Mouse (Mus musculus) limb, embryonic 10.5 days (tissue): Measurements from ENCODE around the gene Gli2. TPM values are rescaled to one million over a fixed set of nuclear protein-coding genes. Genes with fewer than 3 reads are reported as not detected.

Source experiments
- DNase-seq: peaks from one replicate; pipeline ENCODE4 v3.0.0-alpha.2; 2017; ENCODE audit warnings: low spot score
- H3K27ac ChIP-seq: fragments of 300-500 bp; sonication (generic); 2 replicates; pipeline ENCODE4 v1.5.1; 2016; ENCODE audit warnings: mild to moderate bottlenecking
- H3K27me3 ChIP-seq: fragments of 300-500 bp; sonication (generic); 2 replicates; pipeline ENCODE4 v1.6.1; 2016; ENCODE audit warnings: low read depth, mild to moderate bottlenecking; ENCODE audit not compliant: poor library complexity, severe bottlenecking
- H3K36me3 ChIP-seq: fragments of 300-500 bp; sonication (generic); 2 replicates; pipeline ENCODE4 v1.6.1; 2016; ENCODE audit warnings: mild to moderate bottlenecking, moderate library complexity
- H3K4me1 ChIP-seq: fragments of 300-500 bp; sonication (generic); 2 replicates; pipeline ENCODE4 v1.6.1; 2016
- H3K4me3 ChIP-seq: fragments of 300-500 bp; sonication (generic); 2 replicates; pipeline ENCODE4 v1.5.1; 2016; ENCODE audit warnings: mild to moderate bottlenecking, moderate library complexity
- H3K9me3 ChIP-seq: fragments of 300-500 bp; sonication (generic); replicated peaks from 2 replicates; pipeline ENCODE4 v1.6.1; 2016; ENCODE audit warnings: mild to moderate bottlenecking
- WGBS: fragments of 180-500 bp; shearing (Covaris S2); methylation state at CpG from one replicate; pipeline ENCODE4 v1.1.7; 2016; 5-methylcytosine and 5-hydroxymethylcytosine counted together
- polyA plus RNA-seq: library from polyadenylated mRNA; unstranded; fragments of >200 nt; fragmentation: Nextera tagmentation; extraction: Ambion mirVana; gene quantifications from 2 replicates; pipeline ENCODE4 v1.2.1, GENCODE M21; 2016

The Gli2 gene
- polyA plus RNA-seq, 1 experiment from 2014 or later: 17.5 TPM

DNA sequence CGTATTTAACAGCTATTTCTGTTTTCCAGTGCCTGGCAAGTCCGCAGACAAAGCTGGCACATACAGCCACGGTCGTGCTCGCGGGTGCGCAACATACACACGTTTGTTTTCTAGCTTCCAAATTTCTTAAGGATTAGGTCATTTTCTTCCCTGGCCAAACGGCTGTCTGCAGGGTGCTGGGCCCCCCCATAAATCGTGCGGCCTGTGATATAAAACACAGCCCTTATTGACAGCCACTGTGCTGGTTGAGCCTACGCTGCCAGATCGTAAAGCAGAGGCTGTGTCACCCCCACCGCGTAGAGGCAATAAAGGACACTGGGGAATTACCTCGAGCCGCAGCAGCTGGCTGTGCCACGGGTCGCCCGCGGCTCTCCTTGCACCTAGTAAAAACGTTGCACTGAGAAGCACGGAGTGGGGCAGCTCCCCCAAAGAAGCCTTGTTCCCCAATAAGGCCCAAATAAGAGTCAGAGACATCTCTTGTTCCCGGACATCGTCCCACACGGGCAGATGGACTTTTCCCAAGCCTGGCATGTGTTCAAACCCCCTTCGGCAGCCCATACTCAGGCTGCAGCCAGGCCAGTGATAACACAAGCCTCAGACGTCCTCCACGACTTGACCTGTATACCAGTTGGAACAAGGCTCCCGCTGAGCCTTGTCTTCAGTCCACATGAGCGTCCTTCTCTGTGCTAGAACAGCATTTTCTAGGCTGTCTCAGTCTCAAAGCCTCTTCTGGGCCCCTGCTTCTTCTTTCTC, 227.8 kb downstream of the Gli2 start:
- Histone ChIP-seq H3K27me3 (no peaks in the 10 kb centered on the region), H3K4me3 (peak overlapping the region; percentile 15), H3K27ac (peak overlapping the region; percentile 80), H3K4me1 (peaks cover 48% of the 10 kb centered on the region), H3K9me3 (no peaks in the 10 kb centered on the region), H3K36me3 (no peaks in the 10 kb centered on the region)
- WGBS: 29% methylated on average over 31 of the region's 31 CpGs
- DNase-seq: peak; percentile 79

DNA sequence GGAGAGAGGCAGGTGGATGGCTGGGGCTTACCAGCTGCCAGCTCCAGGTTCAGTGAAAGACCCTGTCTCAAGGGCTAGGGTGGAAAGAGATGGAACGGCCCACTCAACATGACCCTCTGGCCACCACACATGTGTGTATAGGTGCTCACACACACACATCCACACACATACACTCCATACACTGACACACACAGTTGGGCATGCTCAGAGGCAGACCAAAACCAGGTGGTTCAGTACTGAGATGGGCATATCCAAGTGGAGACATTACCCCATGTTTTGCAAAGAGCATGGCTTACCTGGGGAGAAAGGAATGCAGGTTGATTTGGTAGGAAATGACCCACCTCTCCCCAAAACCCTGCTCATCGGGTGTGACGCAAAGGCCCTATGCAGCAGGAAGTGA, 228.4 kb downstream of the Gli2 start:
- Histone ChIP-seq H3K27me3 (no peaks in the 10 kb centered on the region), H3K4me3 (peak overlapping the region; percentile 15; the same call in 1 of the 2 replicates), H3K27ac (peak overlapping the region; percentile 80), H3K9me3 (no peaks in the 10 kb centered on the region), H3K4me1 (peaks cover 48% of the 10 kb centered on the region), H3K36me3 (no peaks in the 10 kb centered on the region)
- 53% methylated on average over 3 of the region's 3 CpGs for WGBS
- no peak for DNase-seq

DNA sequence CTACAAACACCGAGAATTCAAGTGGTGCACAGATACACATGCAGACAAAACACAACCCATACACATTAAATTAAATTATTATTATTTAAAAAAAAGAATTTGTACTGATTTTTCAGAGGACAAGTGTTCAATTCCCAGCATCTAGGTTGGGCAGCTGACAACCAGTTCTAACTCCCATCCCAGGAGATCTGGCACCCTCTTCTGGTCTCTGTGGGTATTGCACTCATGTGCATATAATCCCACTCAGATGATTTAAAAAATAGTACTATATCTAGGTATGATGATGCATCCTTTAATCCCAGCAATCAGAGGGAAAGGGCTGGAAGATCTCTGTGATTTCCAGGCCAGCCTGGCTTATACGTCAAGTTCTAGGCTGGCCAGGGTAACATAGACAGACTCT, 231.2 kb downstream of the Gli2 start:
- H3K4me1 ChIP-seq: peaks cover 39% of the 10 kb centered on the region
- WGBS: 92% methylated on average over 2 of the region's 2 CpGs
- no peak for DNase-seq
- H3K4me3 ChIP-seq: no peak overlapping the region
- no peak overlapping the region for H3K27ac ChIP-seq
- no peaks in the 10 kb centered on the region for H3K27me3 ChIP-seq
- H3K36me3 ChIP-seq: no peaks in the 10 kb centered on the region
- no peaks in the 10 kb centered on the region for H3K9me3 ChIP-seq

DNA sequence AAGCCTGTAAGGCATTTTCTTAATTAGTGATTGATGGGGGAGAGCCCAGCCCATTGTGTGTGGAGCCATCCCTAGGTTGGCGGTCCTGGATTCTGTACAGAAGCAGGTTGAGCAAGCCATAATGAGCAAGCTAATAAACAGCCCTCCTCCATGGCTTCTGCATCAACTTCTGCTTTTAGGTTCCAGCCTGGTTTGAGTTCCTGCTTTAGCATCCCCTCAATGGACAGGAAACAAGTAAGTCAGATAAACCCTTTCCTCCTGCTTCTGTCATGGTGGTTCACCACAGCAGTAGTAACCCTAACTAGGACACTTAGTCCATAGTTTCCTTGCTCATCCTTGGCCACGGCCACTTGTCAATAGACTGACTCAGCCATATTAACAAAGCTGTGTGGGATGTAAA, 238.4 kb downstream of the Gli2 start:
- Histone ChIP-seq H3K4me1 (no peaks in the 10 kb centered on the region), H3K27ac (no peak overlapping the region), H3K27me3 (no peaks in the 10 kb centered on the region), H3K9me3 (no peaks in the 10 kb centered on the region), H3K4me3 (no peak overlapping the region), H3K36me3 (no peaks in the 10 kb centered on the region)
- no peak for DNase-seq
- WGBS: 92% methylated on average over 2 of the region's 2 CpGs

DNA sequence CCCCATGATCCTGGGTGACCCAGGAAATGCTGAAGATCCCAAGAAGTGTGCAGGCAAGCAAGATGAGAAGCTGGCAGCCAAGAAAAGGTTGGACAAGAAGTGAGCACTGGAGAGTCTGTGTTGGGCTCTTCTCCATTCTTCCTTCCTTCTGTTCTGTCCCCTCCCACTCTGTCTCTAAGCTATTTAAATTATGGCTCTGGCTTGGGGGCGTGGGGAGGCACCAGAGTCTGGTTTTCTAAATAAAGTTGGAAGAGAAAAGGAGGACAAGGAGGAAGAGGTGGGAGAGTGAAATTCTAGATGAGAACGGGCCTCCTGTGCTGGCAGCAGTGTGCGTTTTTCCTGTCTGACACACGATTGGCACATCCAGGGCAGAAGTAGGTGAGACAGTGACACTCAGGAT, 243.1 kb downstream of the Gli2 start:
- Histone ChIP-seq H3K4me1 (peaks cover under 1% of the 10 kb centered on the region), H3K36me3 (no peaks in the 10 kb centered on the region), H3K27ac (no peak overlapping the region), H3K9me3 (no peaks in the 10 kb centered on the region), H3K27me3 (no peaks in the 10 kb centered on the region), H3K4me3 (no peak overlapping the region)
- WGBS: 79% methylated on average over 4 of the region's 4 CpGs
- DNase-seq: no peak

DNA sequence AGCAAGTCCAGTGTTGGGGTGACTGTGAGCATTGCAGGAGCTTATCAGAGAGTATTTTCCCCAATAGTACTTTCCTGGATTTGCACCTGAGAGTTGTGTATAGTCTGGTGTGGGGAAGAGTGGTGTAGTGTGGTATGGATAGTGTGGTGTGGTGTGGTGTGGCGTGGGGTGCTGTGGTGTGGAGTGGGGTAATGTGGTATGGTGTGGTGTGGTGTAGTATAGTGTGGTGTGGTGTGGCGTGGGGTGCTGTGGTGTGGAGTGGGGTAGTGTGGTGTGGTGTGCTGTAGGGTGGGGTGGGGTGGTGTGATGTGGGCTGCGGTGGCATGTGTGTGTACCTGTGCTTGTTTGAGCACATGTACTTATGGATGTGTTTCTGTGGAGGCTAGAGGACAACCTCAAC, 246.7 kb downstream of the Gli2 start:
- Histone ChIP-seq H3K27ac (no peak overlapping the region), H3K9me3 (no peaks in the 10 kb centered on the region)
- 95% methylated on average over 3 of the region's 3 CpGs for WGBS

DNA sequence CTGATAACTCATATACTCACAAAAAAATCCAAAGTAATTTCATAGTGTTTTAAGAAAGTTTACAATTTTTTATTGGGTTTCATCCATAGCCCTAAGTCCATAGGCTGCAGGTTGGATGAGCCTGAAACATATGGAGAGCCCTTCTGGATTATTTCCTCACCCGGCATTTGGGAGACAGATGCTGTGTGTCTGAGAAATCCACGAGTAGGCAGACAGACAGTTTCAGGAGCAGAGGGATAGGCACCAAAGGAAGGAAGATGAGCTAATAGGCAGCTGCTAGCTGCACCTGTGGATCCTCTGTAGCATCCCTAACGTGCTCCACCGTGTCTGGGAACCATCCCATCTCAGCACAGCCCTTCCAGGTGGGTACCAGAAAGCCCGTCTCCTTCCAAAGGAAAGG, 251.3 kb downstream of the Gli2 start:
- 90% methylated on average over 5 of the region's 5 CpGs for WGBS
- H3K36me3 ChIP-seq: no peaks in the 10 kb centered on the region
- H3K27ac ChIP-seq: no peak overlapping the region
- no peak overlapping the region for H3K4me3 ChIP-seq
- no peaks in the 10 kb centered on the region for H3K9me3 ChIP-seq
- no peaks in the 10 kb centered on the region for H3K27me3 ChIP-seq
- peaks cover 18% of the 10 kb centered on the region for H3K4me1 ChIP-seq
- DNase-seq: no peak

More for the DNA sequence above, 246.7 kb downstream of the Gli2 start:
- no peak overlapping the region for H3K4me3 ChIP-seq
- no peak for DNase-seq
- H3K36me3 ChIP-seq: no peaks in the 10 kb centered on the region
- no peaks in the 10 kb centered on the region for H3K27me3 ChIP-seq
- H3K4me1 ChIP-seq: peaks cover 4% of the 10 kb centered on the region

DNA sequence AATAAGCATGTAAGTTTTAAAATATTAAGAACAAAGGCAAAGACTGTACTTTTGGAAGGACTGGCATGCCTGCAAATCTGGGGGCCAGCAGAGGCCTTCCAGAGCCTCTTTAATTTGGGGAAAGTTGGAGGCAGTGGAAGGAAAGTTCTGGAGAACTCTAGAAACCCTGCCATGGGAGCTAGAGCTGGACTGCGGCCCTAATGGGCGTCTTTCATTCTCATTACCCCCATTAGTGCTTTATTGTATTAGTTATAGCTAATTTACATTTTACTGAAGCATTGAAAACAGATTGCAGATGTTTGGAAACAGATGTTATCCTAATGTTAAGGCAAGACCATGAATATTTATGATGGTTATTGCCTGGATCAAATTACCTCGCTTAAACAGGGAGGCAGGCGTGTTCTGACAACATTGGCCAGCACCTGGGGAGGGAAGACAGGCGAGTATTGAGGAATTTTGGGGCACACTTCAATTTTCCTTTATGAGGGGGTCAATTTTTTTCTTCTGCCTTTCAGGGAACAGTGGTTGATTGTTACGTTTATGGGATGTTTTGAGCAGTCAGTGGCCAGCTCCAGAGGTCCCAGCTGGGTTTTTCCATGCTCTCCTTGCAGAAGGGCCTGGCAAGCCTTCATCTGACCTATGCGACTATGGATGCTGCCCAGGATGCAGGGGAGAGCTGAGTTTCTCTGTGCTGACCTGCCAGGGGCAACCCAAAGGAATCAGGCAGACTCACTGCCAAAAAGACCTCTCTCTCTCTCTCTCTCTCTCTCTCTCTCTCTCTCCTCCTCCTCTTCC, 253.9 kb downstream of the Gli2 start:
- no peak for DNase-seq
- 53% methylated on average over 7 of the region's 7 CpGs for WGBS
- H3K9me3 ChIP-seq: no peaks in the 10 kb centered on the region
- peak overlapping the region; percentile 51; the same call in 1 of the 2 replicates for H3K27ac ChIP-seq
- peaks cover 17% of the 10 kb centered on the region for H3K4me1 ChIP-seq
- no peak overlapping the region for H3K4me3 ChIP-seq
- H3K27me3 ChIP-seq: no peaks in the 10 kb centered on the region
- no peaks in the 10 kb centered on the region for H3K36me3 ChIP-seq

DNA sequence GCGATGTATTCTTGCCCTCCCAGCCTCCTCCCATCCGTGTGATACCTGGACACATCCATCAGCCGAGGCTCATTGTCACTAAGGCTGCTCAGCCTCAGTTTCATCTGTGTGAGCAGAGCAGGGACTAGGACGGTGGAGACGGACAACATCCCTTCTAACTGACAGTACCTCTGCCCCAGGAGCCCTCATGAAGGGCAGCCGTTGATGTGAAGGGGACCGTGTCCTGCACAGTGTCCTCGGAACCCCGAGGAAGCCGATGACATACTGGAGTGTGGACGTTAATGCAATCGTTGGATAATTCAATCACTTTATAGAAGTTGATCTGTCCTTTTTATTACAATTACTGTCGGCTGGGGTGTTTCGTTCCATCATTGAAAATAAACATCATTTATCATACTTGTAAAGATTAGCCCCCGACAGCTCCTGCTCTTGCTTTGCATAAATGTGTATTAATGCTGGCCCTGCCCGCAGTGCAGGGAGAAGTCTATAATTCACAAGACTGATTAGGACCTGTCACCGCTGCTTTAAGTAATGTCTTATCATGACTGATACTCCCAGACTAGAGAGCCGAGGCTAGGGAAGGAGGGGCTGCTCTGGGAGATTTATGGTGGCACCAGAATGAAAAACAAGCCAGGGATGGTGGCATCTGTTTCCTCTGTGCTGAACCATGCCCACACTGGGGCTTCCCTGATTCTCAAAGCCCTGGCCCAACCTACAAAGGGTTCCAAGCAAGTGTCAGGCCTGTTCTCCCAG, 257.8 kb downstream of the Gli2 start:
- no peak overlapping the region for H3K4me3 ChIP-seq
- H3K27me3 ChIP-seq: no peaks in the 10 kb centered on the region
- DNase-seq: no peak
- peaks cover 17% of the 10 kb centered on the region for H3K4me1 ChIP-seq
- H3K27ac ChIP-seq: no peak overlapping the region; the same call in 1 of the 2 replicates
- WGBS: 72% methylated on average over 18 of the region's 18 CpGs
- H3K9me3 ChIP-seq: no peaks in the 10 kb centered on the region
- H3K36me3 ChIP-seq: no peaks in the 10 kb centered on the region

DNA sequence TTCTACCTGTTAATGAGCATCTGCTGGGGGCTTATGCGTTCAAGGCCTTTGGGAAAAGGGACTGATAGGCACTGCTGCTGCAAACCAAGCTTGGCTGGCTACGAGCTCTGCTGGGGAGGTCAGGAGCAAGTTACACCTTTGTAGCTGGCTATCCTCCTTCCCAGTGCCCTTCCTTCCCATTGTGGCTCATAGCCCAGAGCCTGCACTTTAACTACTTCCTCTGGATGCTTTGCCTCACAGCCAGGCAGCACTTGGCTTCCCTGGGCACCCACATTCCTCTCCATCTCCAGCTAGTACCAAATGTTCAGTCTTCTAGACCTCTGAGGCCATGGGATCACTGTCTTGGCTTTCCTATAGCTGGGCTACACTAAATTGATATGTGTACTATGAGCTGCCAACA, 263.5 kb downstream of the Gli2 start:
- Histone ChIP-seq H3K9me3 (no peaks in the 10 kb centered on the region), H3K4me3 (no peak overlapping the region), H3K36me3 (no peaks in the 10 kb centered on the region), H3K27ac (peak overlapping the region; percentile 58), H3K4me1 (peaks cover 31% of the 10 kb centered on the region), H3K27me3 (no peaks in the 10 kb centered on the region)
- 78% methylated on average over 2 of the region's 2 CpGs for WGBS
- DNase-seq: no peak

DNA sequence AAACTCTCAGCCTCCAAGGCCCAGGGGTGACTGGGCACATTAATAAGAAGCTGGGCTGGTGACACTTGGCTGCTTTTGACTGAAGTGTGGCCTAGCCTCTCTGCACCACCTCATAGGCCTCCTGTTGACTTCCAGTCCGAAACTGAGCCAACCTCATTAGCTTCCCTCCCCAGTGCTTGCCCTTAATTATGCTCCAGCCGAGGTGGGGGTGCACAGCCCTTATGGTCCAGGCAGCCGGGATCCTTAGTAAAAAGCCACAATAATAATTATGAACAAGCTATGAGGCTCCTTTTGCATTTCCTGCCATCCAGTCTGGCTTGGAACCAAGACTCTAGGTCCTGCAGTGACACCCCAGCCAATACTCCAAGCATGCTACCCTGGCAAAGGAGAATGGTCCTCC, 264.0 kb downstream of the Gli2 start:
- Histone ChIP-seq H3K4me1 (peaks cover 31% of the 10 kb centered on the region), H3K9me3 (no peaks in the 10 kb centered on the region), H3K27ac (peak overlapping the region; percentile 58), H3K4me3 (no peak overlapping the region), H3K27me3 (no peaks in the 10 kb centered on the region), H3K36me3 (no peaks in the 10 kb centered on the region)
- 64% methylated on average over 3 of the region's 3 CpGs for WGBS
- no peak for DNase-seq

DNA sequence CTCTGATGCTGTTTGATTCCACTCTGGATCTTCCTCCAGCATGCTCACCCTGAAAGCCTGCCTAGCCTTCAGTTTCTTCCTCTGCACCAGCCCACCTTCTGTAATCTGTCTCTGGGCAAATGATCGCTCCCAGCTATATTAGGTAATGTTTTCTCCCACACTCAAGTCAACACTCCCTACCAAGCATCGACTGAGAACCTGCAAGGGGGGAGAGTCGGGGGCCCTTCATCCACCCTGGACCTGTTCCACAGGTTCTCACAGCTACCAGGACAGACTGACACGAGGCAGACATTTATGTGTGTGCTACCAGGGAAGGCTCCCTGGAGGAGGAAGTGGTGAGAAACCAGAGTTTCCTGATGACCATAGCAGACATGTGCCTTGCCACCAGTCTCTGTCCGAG, 264.6 kb downstream of the Gli2 start:
- no peaks in the 10 kb centered on the region for H3K27me3 ChIP-seq
- WGBS: 88% methylated on average over 5 of the region's 5 CpGs
- no peaks in the 10 kb centered on the region for H3K36me3 ChIP-seq
- no peaks in the 10 kb centered on the region for H3K9me3 ChIP-seq
- peaks cover 31% of the 10 kb centered on the region for H3K4me1 ChIP-seq
- peak overlapping the region; percentile 25; the same call in 1 of the 2 replicates for H3K27ac ChIP-seq
- H3K4me3 ChIP-seq: no peak overlapping the region
- DNase-seq: no peak

DNA sequence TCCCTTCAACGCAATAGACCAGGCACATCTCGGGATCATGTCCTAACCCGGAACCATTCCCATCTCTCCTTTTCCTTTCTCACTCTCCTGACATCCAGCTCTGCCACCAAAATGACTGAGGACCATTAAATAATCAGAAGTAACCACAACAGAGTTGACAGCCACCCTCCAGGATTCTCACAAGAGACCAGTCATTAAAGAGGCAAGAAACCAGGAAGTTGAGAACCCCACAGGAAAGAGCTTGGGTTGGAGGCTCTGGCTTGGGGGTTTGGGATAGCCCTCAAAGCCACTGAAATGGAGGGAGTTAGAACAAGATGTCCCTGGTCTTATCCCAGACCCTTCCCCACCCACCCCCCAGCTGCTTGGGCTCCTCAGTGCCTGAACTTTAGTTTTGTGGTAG, 265.9 kb downstream of the Gli2 start:
- Histone ChIP-seq H3K27me3 (no peaks in the 10 kb centered on the region), H3K27ac (no peak overlapping the region), H3K36me3 (no peaks in the 10 kb centered on the region), H3K4me3 (no peak overlapping the region), H3K4me1 (peaks cover 31% of the 10 kb centered on the region), H3K9me3 (no peaks in the 10 kb centered on the region)
- 79% methylated on average over 3 of the region's 3 CpGs for WGBS
- no peak for DNase-seq
